Comparison of ENCODE assay signal across 27 mouse cellular contexts in genomic region chr11:94255733-94256132, GRCm38 (mm10). TPM values are rescaled to one million over a fixed set of nuclear protein-coding genes. Genes with fewer than 3 reads are reported as not detected.
"Had no signal": no experiment of that assay in that cellular context is flagged by ENCODE, and none has a peak within 500 bp of the region (broad histone marks: within the 10 kb centered on the region; RNA-seq: fewer than 3 reads in every experiment).

No protein-coding gene starts in this region.

- H3K9ac ChIP-seq: limb, embryonic 15.5 days; liver, embryonic 14.5 days; liver, postnatal 0 days; lung, embryonic 14.5 days; midbrain, embryonic 13.5 days; stomach, embryonic 15.5 days had no signal

- H3K27me3 ChIP-seq: limb, embryonic 12.5 days; limb, embryonic 15.5 days; midbrain, embryonic 13.5 days; neural tube, embryonic 12.5 days; stomach, embryonic 15.5 days had no signal

- ATAC-seq: liver, postnatal 0 days; lung, postnatal 0 days; midbrain, embryonic 13.5 days had no signal

- H3K4me3 ChIP-seq: limb, embryonic 12.5 days; limb, embryonic 15.5 days; megakaryocyte, embryonic 14.5 days; midbrain, embryonic 10.5 days; midbrain, embryonic 13.5 days; neural tube, embryonic 12.5 days; stomach, embryonic 15.5 days had no signal

- H3K27ac ChIP-seq: limb, embryonic 12.5 days; limb, embryonic 15.5 days; liver, embryonic 14.5 days; midbrain, embryonic 10.5 days; midbrain, embryonic 13.5 days; neural tube, embryonic 12.5 days; stomach, embryonic 15.5 days had no signal

- H3K9me3 ChIP-seq: limb, embryonic 12.5 days; limb, embryonic 15.5 days; midbrain, embryonic 10.5 days; midbrain, embryonic 13.5 days; neural tube, embryonic 12.5 days; stomach, embryonic 15.5 days had no signal

- DNase-seq: kidney, adult 9 months; kidney, postnatal 14 days; kidney, postnatal 4 days; left cerebral cortex, postnatal 4 days; liver, postnatal 0 days; lung, embryonic 14.5 days; retina, postnatal 1 day; right cerebral cortex, postnatal 25 days; spleen, adult 18-20 months; thymus, adult 18-20 months; thymus, postnatal 36 days had no signal

- H3K36me3 ChIP-seq: limb, embryonic 12.5 days; limb, embryonic 15.5 days; midbrain, embryonic 10.5 days; midbrain, embryonic 13.5 days; neural tube, embryonic 12.5 days; stomach, embryonic 15.5 days had no signal

- H3K4me1 ChIP-seq: midbrain, embryonic 13.5 days; neural tube, embryonic 12.5 days had no signal

- H3K4me2 ChIP-seq: limb, embryonic 12.5 days; limb, embryonic 15.5 days; liver, embryonic 11.5 days; lung, embryonic 14.5 days; midbrain, embryonic 13.5 days; neural tube, embryonic 12.5 days had no signal

RNA-seq across cellular contexts. Expression of gene Gm21885, which starts 25.9 kb away (rescaled TPM):
- total RNA-seq: layer of hippocampus, adult 18-20 months; layer of hippocampus, postnatal 14 days; left cerebral cortex, adult 8-10 months; left cerebral cortex, postnatal 14 days; left cerebral cortex, postnatal 4 days had no signal
- polyA plus RNA-seq: kidney, embryonic 16.5 days; limb, embryonic 12.5 days; liver, embryonic 11.5 days; liver, embryonic 14.5 days; lung, postnatal 0 days; midbrain, embryonic 10.5 days; midbrain, embryonic 13.5 days; neural tube, embryonic 12.5 days; urinary bladder, adult 2 months had no signal
